Mouse (Mus musculus) heart, adult 8-10 months (tissue): ENCODE results near the gene Naxd. TPM values are rescaled to one million over a fixed set of nuclear protein-coding genes. Genes with fewer than 3 reads are reported as not detected.

ENCODE experiments used
- DNase-seq: peaks from one replicate; pipeline ENCODE4 v3.0.0; 2022; ENCODE audit warnings: low spot score
- total RNA-seq, 4 experiments: library from RNA; stranded (reverse); gene quantifications; 2 replicates each; pipeline ENCODE4 v1.2.4; 2022

Naxd gene
- total RNA-seq, 4 experiments from 2014 or later = 30.7 to 35.3 (median 32.1) TPM

DNA sequence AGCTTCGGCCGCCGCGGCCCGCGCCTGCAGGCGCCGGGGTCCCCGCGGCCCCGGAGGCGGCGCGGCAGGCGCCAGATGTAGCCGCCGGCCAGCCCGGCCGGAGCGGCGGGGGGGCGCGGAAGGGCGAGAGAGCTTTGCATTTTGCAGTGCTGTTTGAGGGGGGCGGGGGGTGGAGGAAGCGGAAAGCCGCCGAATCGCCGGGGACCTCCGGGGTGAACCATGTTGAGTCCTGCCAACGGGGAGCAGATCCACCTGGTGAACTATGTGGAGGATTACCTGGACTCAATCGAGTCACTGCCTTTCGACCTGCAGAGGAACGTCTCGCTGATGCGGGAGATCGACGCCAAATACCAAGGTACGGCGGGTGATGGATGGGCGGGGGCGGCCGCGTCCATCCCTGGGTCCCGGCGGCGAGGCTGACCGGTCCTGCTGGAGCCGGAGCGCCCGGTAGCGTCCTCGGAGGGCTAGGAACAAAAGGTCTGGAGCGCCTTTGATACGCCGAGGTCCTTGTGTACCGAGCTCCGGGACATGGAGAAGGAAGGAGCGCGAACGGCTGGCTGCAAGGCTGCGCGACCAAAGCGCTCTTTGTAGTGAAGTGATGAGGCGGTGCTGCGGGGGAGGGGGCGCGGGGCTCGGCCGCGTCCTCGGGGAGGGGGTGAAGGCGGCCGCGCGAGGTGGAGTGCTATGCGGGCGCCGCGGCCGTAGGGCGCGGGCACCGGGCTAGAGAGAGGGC lies 59.6 kb downstream of the Naxd start:
- peak; percentile 26 for DNase-seq

DNA sequence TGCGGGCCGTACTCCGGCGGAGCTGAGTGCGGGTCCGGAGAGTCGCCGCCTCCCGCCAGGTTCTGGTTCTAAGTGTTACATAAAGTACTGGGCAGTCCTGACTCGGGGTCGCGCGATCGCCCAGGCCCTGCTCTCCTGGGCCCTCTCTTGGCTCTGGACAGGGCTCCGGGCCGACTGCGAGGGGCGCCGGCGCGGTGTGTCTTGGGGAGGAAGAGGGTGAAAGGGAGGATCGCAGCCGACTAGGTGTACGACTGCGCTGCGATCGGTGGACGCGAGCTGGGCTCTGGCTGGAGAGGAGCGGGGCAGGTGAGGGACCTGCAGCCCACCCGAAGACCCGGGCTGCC lies 60.1 kb downstream of the Naxd start:
- DNase-seq = no peak

DNA sequence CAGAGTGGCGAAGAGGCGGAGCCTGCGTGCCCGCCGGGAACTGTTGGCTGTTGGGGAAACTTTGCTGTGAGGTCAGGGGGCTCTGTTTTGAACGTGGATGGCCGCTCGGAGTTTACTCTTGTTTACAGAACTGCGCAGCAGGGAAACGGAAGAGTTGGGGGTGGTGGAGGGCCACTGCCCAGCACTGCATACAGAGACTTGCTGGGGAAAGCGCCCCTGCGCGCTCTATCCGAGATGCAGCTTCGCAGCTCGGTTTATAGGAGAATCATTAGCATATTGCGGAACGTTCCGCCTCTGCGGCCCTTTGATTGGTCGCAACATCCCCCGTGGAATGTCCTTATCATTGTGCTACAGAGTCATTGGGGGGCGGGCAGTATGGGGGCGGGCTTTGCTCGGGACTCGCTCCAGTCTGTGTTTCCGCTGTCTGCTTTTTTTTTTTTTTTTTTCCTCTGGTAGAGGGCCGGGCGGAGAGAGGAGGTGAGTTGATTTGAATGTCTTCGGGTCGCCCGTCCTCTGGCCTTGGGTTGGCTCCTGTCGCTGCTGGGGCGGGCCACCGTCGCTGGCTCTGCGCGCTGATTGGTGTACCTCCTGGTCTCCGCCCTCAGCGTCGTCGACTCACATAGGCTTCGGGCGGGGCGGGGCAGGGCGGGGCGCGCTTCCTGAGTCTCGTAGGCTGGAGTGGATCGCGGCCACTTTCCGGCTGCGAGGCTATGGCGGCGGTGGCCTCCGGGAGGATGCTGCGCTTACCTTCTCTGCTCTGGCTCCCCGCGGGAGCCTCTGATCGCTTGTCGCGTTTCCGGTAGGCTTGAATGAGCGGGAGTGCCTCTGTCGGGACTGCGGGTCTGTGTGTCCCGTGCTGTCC lies 60.7 kb downstream of the Naxd start:
- peak; percentile 98 for DNase-seq

DNA sequence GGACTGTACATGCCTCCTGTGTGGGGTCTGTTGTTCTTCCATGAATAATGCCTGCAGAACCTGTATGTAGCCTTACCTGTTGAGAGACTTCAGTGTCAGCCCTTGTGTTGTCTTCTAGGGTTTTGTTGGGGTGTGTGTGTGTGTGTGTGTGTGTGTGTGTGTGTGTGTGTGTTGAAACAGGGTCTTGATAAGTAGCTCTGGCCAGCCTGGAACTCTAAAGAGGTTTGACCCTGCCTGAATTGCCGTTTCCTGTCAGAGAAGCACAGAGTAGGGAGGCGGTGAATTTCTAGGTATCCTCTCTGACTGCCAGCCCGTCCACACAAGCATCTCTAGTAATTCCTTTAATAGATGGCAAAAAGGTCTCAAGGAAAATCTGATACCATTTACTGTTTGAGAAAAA lies 62.2 kb downstream of the Naxd start:
- no peak for DNase-seq

DNA sequence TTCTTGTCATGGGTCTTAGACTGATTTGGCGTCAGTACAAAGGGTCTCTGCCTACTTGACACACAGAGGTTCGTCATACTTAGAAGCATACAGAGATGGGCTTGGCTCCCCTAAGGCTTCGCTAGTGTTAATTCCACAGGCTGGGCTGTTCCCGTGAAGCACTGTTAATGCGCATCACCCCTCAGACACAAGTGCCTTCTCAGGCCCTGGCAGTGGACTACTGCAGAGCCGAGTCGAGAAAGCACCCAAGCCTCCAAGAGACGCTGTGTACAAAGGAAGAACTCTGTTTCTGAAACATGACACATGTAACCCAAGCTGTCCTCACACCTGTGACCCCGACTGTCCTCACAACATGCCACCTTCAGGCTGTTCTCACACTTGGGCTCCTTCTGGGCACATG lies 62.9 kb downstream of the Naxd start:
- DNase-seq = no peak

DNA sequence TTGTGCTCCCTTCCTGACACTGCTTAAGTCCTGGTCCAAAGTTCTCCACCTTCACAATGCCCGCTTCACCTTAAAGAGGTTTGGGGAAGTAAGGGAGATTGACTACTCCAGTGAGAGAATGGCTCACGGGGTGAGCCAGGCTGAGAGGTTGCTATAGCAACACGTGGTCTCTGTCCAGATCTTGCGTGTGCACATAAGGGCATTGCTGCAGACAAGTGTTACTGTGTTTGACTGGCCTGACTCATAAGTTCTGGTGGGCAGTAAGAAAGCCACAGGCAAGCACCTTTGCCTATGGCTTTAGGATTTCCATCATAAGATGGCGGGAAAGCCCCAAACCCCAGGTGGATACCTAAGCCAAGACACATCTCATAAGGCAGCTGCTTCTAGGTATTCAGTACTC lies 66.9 kb downstream of the Naxd start:
- DNase-seq = no peak

Other genes with a start within 250 kb of the Naxd start
- gene Col4a2, start 184.7 kb upstream of the Naxd start, total RNA-seq = 100 to 1,000 TPM in 3 of 4 experiments, 10 to 100 TPM in 1; 93.1 to 141 (median 113) TPM
- gene Col4a1, start 184.7 kb upstream of the Naxd start, total RNA-seq = 100 to 1,000 TPM; 136 to 221 (median 183) TPM
- 10 to 100 TPM; 21.9 to 36.4 (median 28.1) TPM for gene Rab20, start 18.8 kb upstream of the Naxd start, total RNA-seq
- 10 to 100 TPM; 50.7 to 55.7 (median 53.7) TPM for gene Cars2, start 53.3 kb downstream of the Naxd start, total RNA-seq
- gene Ing1, start 58.1 kb downstream of the Naxd start, total RNA-seq = 10 to 100 TPM; 15.9 to 24.4 (median 19.9) TPM
- gene Ankrd10, start 138.3 kb downstream of the Naxd start, total RNA-seq = 10 to 100 TPM; 17.1 to 25.6 (median 19.4) TPM
- not detected for gene 1700016D06Rik, start 203.6 kb downstream of the Naxd start, total RNA-seq
- gene Arhgef7, start 230.2 kb downstream of the Naxd start, total RNA-seq = 100 to 1,000 TPM in 3 of 4 experiments, 10 to 100 TPM in 1; 93.9 to 119 (median 111) TPM